In the genomic region with DNA sequence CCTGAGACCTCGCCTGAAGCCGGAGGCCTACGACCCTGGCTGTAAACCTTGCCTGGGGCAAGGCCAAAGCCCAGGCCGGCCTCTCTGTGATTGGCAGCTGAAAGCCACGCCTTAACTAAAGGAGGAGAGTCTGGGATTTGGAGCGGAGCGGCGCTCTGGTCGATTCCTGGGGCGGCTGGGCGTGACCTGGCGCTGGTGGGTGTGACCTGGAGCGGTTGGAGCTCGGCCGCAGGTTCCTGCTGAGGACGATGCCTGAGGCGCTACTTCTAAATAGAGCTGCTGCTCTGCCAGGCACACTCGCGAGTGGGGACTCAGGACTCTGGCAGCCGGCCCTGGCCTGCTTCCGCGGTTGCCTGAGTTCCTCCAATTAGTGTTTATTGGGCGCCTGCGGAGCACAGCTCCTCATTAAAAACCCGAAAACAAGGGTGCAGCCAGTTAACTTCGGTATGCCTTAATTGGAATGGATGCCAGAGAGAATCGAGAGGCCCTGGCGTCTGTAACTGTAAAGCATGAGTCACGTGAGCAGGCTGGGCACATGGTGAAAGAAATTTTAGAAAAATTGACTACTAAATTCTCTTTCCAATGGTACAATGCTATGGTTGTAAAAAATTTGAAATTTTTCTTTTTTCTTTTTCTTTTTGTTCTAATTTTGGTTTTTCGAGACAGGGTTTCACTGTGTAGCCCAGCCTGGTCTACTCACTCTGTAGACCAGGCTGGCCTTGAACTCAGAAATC, we compare ENCODE assay signal across 8 mouse cellular contexts. TPM values are rescaled to one million over a fixed set of nuclear protein-coding genes. Genes with fewer than 3 reads are reported as not detected.
DNase-seq lines count a peak whose midpoint lies in the region; ATAC-seq and TF ChIP-seq lines count a peak whose summit lies in the region.

No protein-coding gene starts in this region.

- TF ChIP-seq CTCF in Patski (IDR thresholded peaks at IDR 0.05): no peak

- POLR2A ChIA-PET in Patski (lab: Charles Lee): no interaction called here

- H3K4me2 ChIP-seq in hindbrain, embryonic 13.5 days: peak overlapping the region; percentile 75

- peak; percentile 85 for DNase-seq in Patski (ENCODE audit: low read depth, low spot score)
- peak; percentile 86 to 93 for DNase-seq in cerebellum, postnatal 10 days
- DNase-seq in frontal cortex, postnatal 14 days (ENCODE audit: low spot score in 2 of 2): peak; percentile 61 to 80
- peak; percentile 87 to 94 for DNase-seq in layer of hippocampus, postnatal 14 days (ENCODE audit: low spot score in 2 of 2)
- DNase-seq in lung, postnatal 10 days: peak; percentile 92
- DNase-seq in ovary, postnatal 14 days (ENCODE audit: low spot score): peak; percentile 69
- DNase-seq in thymus, postnatal 10 days (ENCODE audit: low spot score in 2 of 2): peak; percentile 51 to 61

- H3K27ac ChIP-seq in hindbrain, embryonic 13.5 days: peak overlapping the region; percentile 98

- no peaks in the 10 kb centered on the region for H3K27me3 ChIP-seq in Patski
- no peaks in the 10 kb centered on the region for H3K27me3 ChIP-seq in hindbrain, embryonic 13.5 days

- peak overlapping the region; percentile 97 for H3K9ac ChIP-seq in hindbrain, embryonic 13.5 days

- CTCF ChIA-PET in Patski (lab: Charles Lee): no interaction called here

- 4% methylated on average over 30 of the region's 30 CpGs for WGBS in hindbrain, embryonic 13.5 days

- peaks cover 32% of the 10 kb centered on the region for H3K4me1 ChIP-seq in hindbrain, embryonic 13.5 days (replicated peaks)

- peak; percentile 76 for ATAC-seq in Patski
- peak; percentile 23 for ATAC-seq in hindbrain, embryonic 13.5 days (ENCODE audit: low FRiP score)

- H3K36me3 ChIP-seq in hindbrain, embryonic 13.5 days: peaks cover 26% of the 10 kb centered on the region

- in situ Hi-C loops in Patski (cut with MboI; ENCODE audit: low pct_unique_long_range_greater_than_20kb): no loop called here

- H3K4me3 ChIP-seq in hindbrain, embryonic 13.5 days: peak overlapping the region; percentile 80

- H3K9me3 ChIP-seq in hindbrain, embryonic 13.5 days: 0 out of 2 replicates have a peak, but pooled peaks cover 4% of the 10 kb centered on the region

RNA-seq across cellular contexts. Expression of gene Ankrd10, which starts 0.9 kb away (rescaled TPM):
- polyA plus RNA-seq in Patski (2021): 78.7 TPM
- 86.4 and 87.4 TPM in 2 replicates for polyA plus RNA-seq in hindbrain, embryonic 13.5 days (2015; fragmentation: Nextera tagmentation; extraction: Ambion mirVana)
- 10 to 100 TPM; 63.1 to 65.3 TPM for total RNA-seq in layer of hippocampus, postnatal 14 days (2021)

Comparison
In these comparisons a context has a peak if more than half of its experiments do, and no peak if none do; other contexts are left out.
1. Peak in every context shown above with its lines: DNase-seq, ATAC-seq, H3K4me3 ChIP-seq and H3K27ac ChIP-seq.